Mouse (Mus musculus) forebrain, embryonic 14.5 days (tissue): ENCODE results near the gene Hist1h2bg. TPM values are rescaled to one million over a fixed set of nuclear protein-coding genes. Genes with fewer than 3 reads are reported as not detected.
"Not testable (repeated sequence)": the region's sequence is repeated elsewhere in the genome, so short reads cannot be mapped to it uniquely, and the experiment has no call there.

ENCODE experiments used
- ATAC-seq: fragments of 200-750 bp; cut with Nextera tagmentation; 2 replicates; pipeline ENCODE4 v1.8.0; 2017; ENCODE audit warnings: mild to moderate bottlenecking, moderate library complexity
- DNase-seq: peaks from one replicate; pipeline ENCODE4 v3.0.0-alpha.2; 2015; ENCODE audit warnings: low spot score
- H3K27ac ChIP-seq: fragments of 300-500 bp; sonication (generic); 2 replicates; pipeline ENCODE4 v1.5.1; 2014; ENCODE audit warnings: low read depth, mild to moderate bottlenecking, control low read depth, low read length, moderate library complexity
- H3K27me3 ChIP-seq: fragments of 300-500 bp; sonication (generic); replicated peaks from 2 replicates; pipeline ENCODE4 v1.6.1; 2014; ENCODE audit warnings: low read length, control low read depth, mixed read lengths; ENCODE audit not compliant: control insufficient read depth, insufficient read depth
- H3K36me3 ChIP-seq: fragments of 300-500 bp; sonication (generic); 2 replicates; pipeline ENCODE4 v1.6.1; 2014; ENCODE audit warnings: low read length, control low read depth; ENCODE audit not compliant: control insufficient read depth, insufficient read depth
- H3K4me1 ChIP-seq: fragments of 300-500 bp; sonication (generic); 2 replicates; pipeline ENCODE4 v1.6.1; 2014; ENCODE audit warnings: antibody characterized with exemption, low read length, control low read depth; ENCODE audit not compliant: control insufficient read depth, insufficient read depth
- H3K4me2 ChIP-seq: fragments of 300-500 bp; sonication (generic); 2 replicates; pipeline ENCODE4 v1.6.1; 2014; ENCODE audit warnings: mild to moderate bottlenecking, control low read depth, low read length
- H3K4me3 ChIP-seq: fragments of 300-500 bp; sonication (generic); 2 replicates; pipeline ENCODE4 v1.5.1; 2014; ENCODE audit warnings: low read depth, low read length, control low read depth
- H3K9ac ChIP-seq: fragments of 300-500 bp; sonication (generic); 2 replicates; pipeline ENCODE4 v1.6.1; 2014; ENCODE audit warnings: mild to moderate bottlenecking, low read length, control low read depth, moderate library complexity
- H3K9me3 ChIP-seq: fragments of 300-500 bp; sonication (generic); replicated peaks from 2 replicates; pipeline ENCODE4 v1.6.1; 2016; ENCODE audit warnings: low read length, control low read depth, mixed read lengths; ENCODE audit not compliant: control insufficient read depth
- WGBS: fragments of 180-500 bp; shearing (Covaris S2); extraction: QIAGEN DNeasy Blood & Tissue Kit; methylation state at CpG from one replicate; pipeline ENCODE4 v1.1.7; 2014; 5-methylcytosine and 5-hydroxymethylcytosine counted together
- polyA plus RNA-seq: library from polyadenylated mRNA; unstranded; fragments of >200 nt; fragmentation: Nextera tagmentation; extraction: Ambion mirVana; gene quantifications from 2 replicates; pipeline ENCODE4 v1.2.1, GENCODE M21; 2014

Hist1h2bg gene
- polyA plus RNA-seq, 1 experiment from 2014 or later, result 4.3 TPM

GRCm38 (mm10) chr13:23571504-23572217 lies 465 bp downstream of the Hist1h2bg start:
- not testable (repeated sequence) for ATAC-seq
- DNase-seq, result peak; percentile 46
- peak overlapping the region; percentile 93 for H3K27ac ChIP-seq

GRCm38 (mm10) chr13:23572218-23573033 lies 1.2 kb downstream of the Hist1h2bg start:
- Histone ChIP-seq H3K4me1 (peaks cover 28% of the 10 kb centered on the region), H3K36me3 (no peaks in the 10 kb centered on the region), H3K27ac (peak overlapping the region; percentile 93), H3K4me3 (peak overlapping the region; percentile 46), H3K9me3 (no peaks in the 10 kb centered on the region), H3K9ac (peak overlapping the region; percentile 84), H3K27me3 (no peaks in the 10 kb centered on the region), H3K4me2 (peak overlapping the region; percentile 83)
- no peak for ATAC-seq
- DNase-seq, result no peak
- 34% methylated on average over 2 of the region's 2 CpGs for WGBS

More at GRCm38 (mm10) chr13:23571504-23572217, 465 bp downstream of the Hist1h2bg start:
- peak overlapping the region; percentile 83 for H3K4me2 ChIP-seq
- H3K4me3 ChIP-seq, result peak overlapping the region; percentile 46
- H3K4me1 ChIP-seq, result peaks cover 23% of the 10 kb centered on the region
- WGBS, result under 1% methylated on average over 10 of the region's 34 CpGs
- not testable (repeated sequence) for H3K27me3 ChIP-seq, H3K36me3 ChIP-seq, H3K9me3 ChIP-seq
- peak overlapping the region; percentile 84 for H3K9ac ChIP-seq

- not testable (repeated sequence) for ATAC-seq, H3K36me3 ChIP-seq, DNase-seq, H3K9me3 ChIP-seq, H3K27me3 ChIP-seq
- Histone ChIP-seq H3K4me2 (peak overlapping the region; percentile 83), H3K9ac (peak overlapping the region; percentile 84), H3K27ac (peak overlapping the region; percentile 93), H3K4me3 (peak overlapping the region; percentile 46), H3K4me1 (peaks cover 28% of the 10 kb centered on the region)
- 6% methylated on average over 18 of the region's 20 CpGs for WGBS
These were observed 2.1 kb downstream of the Hist1h2bg start for GRCm38 (mm10) chr13:23573034-23573897.

- H3K9me3 ChIP-seq, H3K27me3 ChIP-seq, H3K36me3 ChIP-seq: not testable (repeated sequence)
- DNase-seq (peak; percentile 100), ATAC-seq (peak; percentile 90)
- H3K4me3 ChIP-seq, result peak within 1 kb of the TSS; percentile 46
- peak within 1 kb of the TSS; percentile 84 for H3K9ac ChIP-seq
- peak within 1 kb of the TSS; percentile 93 for H3K27ac ChIP-seq
- H3K4me1 ChIP-seq, result peaks cover 28% of the 10 kb centered on the region
- under 1% methylated on average over 22 of the region's 42 CpGs for WGBS
- peak within 1 kb of the TSS; percentile 83 for H3K4me2 ChIP-seq
These were observed 2.8 kb downstream of the Hist1h2bg start, which contains the start of the genes Hist1h2bf and Hist1h2ad for GRCm38 (mm10) chr13:23573898-23574524. TSS of gene Hist1h2bf (minus strand) at chr13:23574196. TSS of gene Hist1h2ad (plus strand) at chr13:23574381.

GRCm38 (mm10) chr13:23574546-23575170 lies 3.5 kb downstream of the Hist1h2bg start:
- H3K4me2 ChIP-seq, result peak overlapping the region; percentile 83
- WGBS, result under 1% methylated on average over 6 of the region's 39 CpGs
- H3K9me3 ChIP-seq, H3K27me3 ChIP-seq, H3K36me3 ChIP-seq, ATAC-seq: not testable (repeated sequence)
- peak overlapping the region; percentile 54; the same call in 1 of the 2 replicates for H3K9ac ChIP-seq
- peak overlapping the region; percentile 84 for H3K27ac ChIP-seq
- peak overlapping the region; percentile 37 for H3K4me3 ChIP-seq
- peak; percentile 43 for DNase-seq
- H3K4me1 ChIP-seq, result peaks cover 28% of the 10 kb centered on the region

GRCm38 (mm10) chr13:23575271-23575851 lies 4.2 kb downstream of the Hist1h2bg start, which contains the start of gene Hist1h3d:
TSS of gene Hist1h3d (plus strand) at chr13:23575763.
- peak within 1 kb of the TSS; percentile 77 for H3K4me2 ChIP-seq
- peak within 1 kb of the TSS; percentile 84 for H3K27ac ChIP-seq
- DNase-seq (peak; percentile 96), ATAC-seq (peak; percentile 53)
- 0% methylated on average over 17 of the region's 18 CpGs for WGBS
- H3K9ac ChIP-seq, result peak within 1 kb of the TSS; percentile 74
- no peaks in the 10 kb centered on the region for H3K27me3 ChIP-seq
- H3K9me3 ChIP-seq, result no peaks in the 10 kb centered on the region
- peaks cover 28% of the 10 kb centered on the region for H3K4me1 ChIP-seq
- peak within 1 kb of the TSS; percentile 37 for H3K4me3 ChIP-seq
- no peaks in the 10 kb centered on the region for H3K36me3 ChIP-seq

GRCm38 (mm10) chr13:23575864-23576313 lies 4.7 kb downstream of the Hist1h2bg start:
- Histone ChIP-seq H3K4me2 (peak overlapping the region; percentile 77), H3K4me1 (peaks cover 29% of the 10 kb centered on the region), H3K4me3 (peak overlapping the region; percentile 37), H3K9ac (peak overlapping the region; percentile 74), H3K27ac (peak overlapping the region; percentile 78)
- H3K9me3 ChIP-seq, H3K27me3 ChIP-seq, ATAC-seq, DNase-seq, H3K36me3 ChIP-seq: not testable (repeated sequence)
- WGBS, result 0% methylated on average over 8 of the region's 40 CpGs
